Mouse (Mus musculus) forebrain, embryonic 12.5 days (tissue): ENCODE measurements around the gene Camk1d. TPM values are rescaled to one million over a fixed set of nuclear protein-coding genes. Genes with fewer than 3 reads are reported as not detected.

Source experiments
- ATAC-seq: fragments of 200-750 bp; cut with Nextera tagmentation; 2 replicates; pipeline ENCODE4 v1.8.0; 2017; ENCODE audit warnings: moderate TSS enrichment; ENCODE audit not compliant: low FRiP score
- H3K27ac ChIP-seq: fragments of 300-500 bp; sonication (generic); 2 replicates; pipeline ENCODE4 v1.5.1; 2016; ENCODE audit warnings: mild to moderate bottlenecking
- H3K27me3 ChIP-seq: fragments of 300-500 bp; sonication (generic); 2 replicates; pipeline ENCODE4 v1.6.1; 2016; ENCODE audit warnings: mild to moderate bottlenecking
- H3K36me3 ChIP-seq: fragments of 300-500 bp; sonication (generic); replicated peaks from 2 replicates; pipeline ENCODE4 v1.6.1; 2016; ENCODE audit warnings: mild to moderate bottlenecking
- H3K4me1 ChIP-seq: fragments of 300-500 bp; sonication (generic); 2 replicates; pipeline ENCODE4 v1.6.1; 2016
- H3K4me2 ChIP-seq: fragments of 300-500 bp; sonication (generic); 2 replicates; pipeline ENCODE4 v1.6.1; 2016; ENCODE audit warnings: mild to moderate bottlenecking, moderate library complexity
- H3K4me3 ChIP-seq: fragments of 300-500 bp; sonication (generic); replicated peaks from 2 replicates; pipeline ENCODE4 v1.5.1; 2016; ENCODE audit warnings: mild to moderate bottlenecking
- H3K9ac ChIP-seq: fragments of 300-500 bp; sonication (generic); 2 replicates; pipeline ENCODE4 v1.6.1; 2016; ENCODE audit warnings: mild to moderate bottlenecking
- H3K9me3 ChIP-seq: fragments of 300-500 bp; sonication (generic); 2 replicates; pipeline ENCODE4 v1.6.1; 2016
- WGBS: fragments of 180-500 bp; shearing (Covaris S2); methylation state at CpG from one replicate; pipeline ENCODE4 v1.1.7; 2016; 5-methylcytosine and 5-hydroxymethylcytosine counted together
- polyA plus RNA-seq: library from polyadenylated mRNA; unstranded; fragments of >200 nt; fragmentation: Nextera tagmentation; extraction: Ambion mirVana; gene quantifications from 2 replicates; pipeline ENCODE4 v1.2.1, GENCODE M21; 2016

Camk1d gene
- polyA plus RNA-seq, 1 experiment from 2014 or later: 2.7 TPM

- Histone ChIP-seq H3K9me3 (no peaks in the 10 kb centered on the region), H3K4me3 (no peak overlapping the region), H3K27ac (no peak overlapping the region), H3K9ac (no peak overlapping the region), H3K4me1 (no peaks in the 10 kb centered on the region), H3K27me3 (peaks cover 8% of the 10 kb centered on the region), H3K36me3 (no peaks in the 10 kb centered on the region), H3K4me2 (no peak overlapping the region)
- 82% methylated on average over 4 of the region's 4 CpGs for WGBS
- no peak for ATAC-seq
Measured at GRCm38 (mm10) chr2:5706618-5707017, 7.7 kb downstream of the Camk1d start.

- H3K4me1 ChIP-seq: no peaks in the 10 kb centered on the region
- no peak for ATAC-seq
- H3K4me2 ChIP-seq: no peak overlapping the region
- no peaks in the 10 kb centered on the region for H3K27me3 ChIP-seq
- no peaks in the 10 kb centered on the region for H3K9me3 ChIP-seq
- H3K27ac ChIP-seq: no peak overlapping the region
- no peaks in the 10 kb centered on the region for H3K36me3 ChIP-seq
- no peak overlapping the region for H3K9ac ChIP-seq
- 90% methylated on average over 2 of the region's 2 CpGs for WGBS
- no peak overlapping the region for H3K4me3 ChIP-seq
Measured at GRCm38 (mm10) chr2:5702370-5702769, 11.9 kb downstream of the Camk1d start.

- WGBS: 98% methylated on average over 3 of the region's 3 CpGs
- no peak overlapping the region for H3K4me2 ChIP-seq
- H3K27me3 ChIP-seq: no peaks in the 10 kb centered on the region
- H3K9me3 ChIP-seq: no peaks in the 10 kb centered on the region
- H3K4me3 ChIP-seq: no peak overlapping the region
- H3K9ac ChIP-seq: no peak overlapping the region
- no peak for ATAC-seq
- H3K36me3 ChIP-seq: no peaks in the 10 kb centered on the region
- no peak overlapping the region for H3K27ac ChIP-seq
- no peaks in the 10 kb centered on the region for H3K4me1 ChIP-seq
Measured at GRCm38 (mm10) chr2:5700931-5701330, 13.4 kb downstream of the Camk1d start.

- no peak overlapping the region for H3K9ac ChIP-seq
- 64% methylated on average over 8 of the region's 8 CpGs for WGBS
- no peaks in the 10 kb centered on the region for H3K27me3 ChIP-seq
- no peak overlapping the region for H3K27ac ChIP-seq
- no peaks in the 10 kb centered on the region for H3K4me1 ChIP-seq
- H3K4me2 ChIP-seq: no peak overlapping the region
- H3K4me3 ChIP-seq: no peak overlapping the region
- no peaks in the 10 kb centered on the region for H3K36me3 ChIP-seq
- ATAC-seq: no peak
- H3K9me3 ChIP-seq: no peaks in the 10 kb centered on the region
Measured at GRCm38 (mm10) chr2:5698451-5698850, 15.9 kb downstream of the Camk1d start.

GRCm38 (mm10) chr2:5694094-5694493 lies 20.2 kb downstream of the Camk1d start:
- Histone ChIP-seq H3K27me3 (no peaks in the 10 kb centered on the region), H3K9ac (no peak overlapping the region), H3K4me2 (no peak overlapping the region), H3K9me3 (no peaks in the 10 kb centered on the region), H3K4me1 (no peaks in the 10 kb centered on the region), H3K27ac (no peak overlapping the region), H3K36me3 (no peaks in the 10 kb centered on the region), H3K4me3 (no peak overlapping the region)
- ATAC-seq: no peak
- 86% methylated on average over 9 of the region's 9 CpGs for WGBS

- Histone ChIP-seq H3K27me3 (no peaks in the 10 kb centered on the region), H3K9me3 (no peaks in the 10 kb centered on the region), H3K4me3 (no peak overlapping the region), H3K4me1 (no peaks in the 10 kb centered on the region), H3K27ac (no peak overlapping the region), H3K36me3 (no peaks in the 10 kb centered on the region), H3K9ac (no peak overlapping the region), H3K4me2 (no peak overlapping the region)
- no peak for ATAC-seq
- 85% methylated on average over 3 of the region's 3 CpGs for WGBS
Measured at GRCm38 (mm10) chr2:5691729-5692128, 22.6 kb downstream of the Camk1d start.

- no peaks in the 10 kb centered on the region for H3K9me3 ChIP-seq
- H3K27me3 ChIP-seq: no peaks in the 10 kb centered on the region
- no peaks in the 10 kb centered on the region for H3K36me3 ChIP-seq
- ATAC-seq: no peak
- no peak overlapping the region for H3K4me3 ChIP-seq
- no peaks in the 10 kb centered on the region for H3K4me1 ChIP-seq
- 94% methylated on average over 4 of the region's 4 CpGs for WGBS
- no peak overlapping the region for H3K27ac ChIP-seq
- H3K4me2 ChIP-seq: no peak overlapping the region
- no peak overlapping the region for H3K9ac ChIP-seq
Measured at GRCm38 (mm10) chr2:5683366-5683765, 30.9 kb downstream of the Camk1d start.

- Histone ChIP-seq H3K36me3 (no peaks in the 10 kb centered on the region), H3K9me3 (no peaks in the 10 kb centered on the region), H3K27me3 (no peaks in the 10 kb centered on the region), H3K4me2 (no peak overlapping the region), H3K4me3 (no peak overlapping the region), H3K27ac (no peak overlapping the region), H3K9ac (no peak overlapping the region), H3K4me1 (no peaks in the 10 kb centered on the region)
- WGBS: 88% methylated on average over 8 of the region's 8 CpGs
- no peak for ATAC-seq
Measured at GRCm38 (mm10) chr2:5681909-5682308, 32.4 kb downstream of the Camk1d start.

GRCm38 (mm10) chr2:5681302-5681701 lies 33.0 kb downstream of the Camk1d start:
- H3K4me2 ChIP-seq: no peak overlapping the region
- no peaks in the 10 kb centered on the region for H3K9me3 ChIP-seq
- 88% methylated on average over 7 of the region's 7 CpGs for WGBS
- no peaks in the 10 kb centered on the region for H3K36me3 ChIP-seq
- peaks cover 4% of the 10 kb centered on the region for H3K4me1 ChIP-seq
- ATAC-seq: no peak
- no peak overlapping the region for H3K9ac ChIP-seq
- no peak overlapping the region for H3K27ac ChIP-seq
- no peak overlapping the region for H3K4me3 ChIP-seq
- H3K27me3 ChIP-seq: no peaks in the 10 kb centered on the region

- Histone ChIP-seq H3K9ac (no peak overlapping the region), H3K36me3 (no peaks in the 10 kb centered on the region), H3K4me3 (no peak overlapping the region), H3K4me1 (peaks cover 12% of the 10 kb centered on the region), H3K4me2 (no peak overlapping the region), H3K9me3 (no peaks in the 10 kb centered on the region), H3K27ac (no peak overlapping the region), H3K27me3 (no peaks in the 10 kb centered on the region)
- no peak for ATAC-seq
- WGBS: 82% methylated on average over 2 of the region's 2 CpGs
Measured at GRCm38 (mm10) chr2:5679055-5679454, 35.3 kb downstream of the Camk1d start.

- H3K4me2 ChIP-seq: no peak overlapping the region
- WGBS: 83% methylated on average over 2 of the region's 2 CpGs
Measured at GRCm38 (mm10) chr2:5677472-5677871, 36.8 kb downstream of the Camk1d start.

GRCm38 (mm10) chr2:5676786-5677185 lies 37.5 kb downstream of the Camk1d start:
- Histone ChIP-seq H3K4me2 (no peak overlapping the region), H3K4me1 (peaks cover 12% of the 10 kb centered on the region), H3K27me3 (no peaks in the 10 kb centered on the region), H3K36me3 (no peaks in the 10 kb centered on the region), H3K27ac (no peak overlapping the region), H3K9me3 (no peaks in the 10 kb centered on the region), H3K4me3 (no peak overlapping the region), H3K9ac (no peak overlapping the region)
- no peak for ATAC-seq
- 81% methylated on average over 8 of the region's 8 CpGs for WGBS

More at GRCm38 (mm10) chr2:5677472-5677871, 36.8 kb downstream of the Camk1d start:
- H3K4me3 ChIP-seq: no peak overlapping the region
- no peak for ATAC-seq
- no peaks in the 10 kb centered on the region for H3K9me3 ChIP-seq
- H3K4me1 ChIP-seq: peaks cover 12% of the 10 kb centered on the region
- H3K9ac ChIP-seq: no peak overlapping the region
- H3K27ac ChIP-seq: no peak overlapping the region
- no peaks in the 10 kb centered on the region for H3K36me3 ChIP-seq
- H3K27me3 ChIP-seq: no peaks in the 10 kb centered on the region

GRCm38 (mm10) chr2:5676143-5676483 lies 38.2 kb downstream of the Camk1d start:
- H3K36me3 ChIP-seq: no peaks in the 10 kb centered on the region
- no peak for ATAC-seq
- 56% methylated on average over 9 of the region's 9 CpGs for WGBS
- H3K4me1 ChIP-seq: peaks cover 12% of the 10 kb centered on the region
- H3K4me2 ChIP-seq: no peak overlapping the region
- no peak overlapping the region for H3K4me3 ChIP-seq
- H3K9me3 ChIP-seq: no peaks in the 10 kb centered on the region
- H3K27me3 ChIP-seq: no peaks in the 10 kb centered on the region
- no peak overlapping the region for H3K9ac ChIP-seq
- H3K27ac ChIP-seq: no peak overlapping the region
